Mouse (Mus musculus) adipocyte (in vitro differentiated cells): ENCODE results near the gene Etv1.

ENCODE experiments used
- DNase-seq: peaks from one replicate; pipeline ENCODE4 v3.0.0-alpha.2; 2016; ENCODE audit warnings: low spot score

Gene Etv1

GRCm38 (mm10) chr12:38779186-38779777 is at the start of gene Etv1:
Gene Etv1 (plus strand): TSS chr12:38779380.
- peak; percentile 50 for DNase-seq

GRCm38 (mm10) chr12:38729661-38730060 is 49.5 kb upstream of the Etv1 start:
- DNase-seq, result no peak

GRCm38 (mm10) chr12:38730791-38731190 is 48.4 kb upstream of the Etv1 start:
- DNase-seq, result no peak

- DNase-seq, result no peak
Measured at GRCm38 (mm10) chr12:38759322-38759721, 19.9 kb upstream of the Etv1 start.

- DNase-seq, result peak; percentile 78
Measured at GRCm38 (mm10) chr12:38777316-38777715, 1.9 kb upstream of the Etv1 start.

- DNase-seq, result no peak
Measured at GRCm38 (mm10) chr12:38777957-38778298, 1.3 kb upstream of the Etv1 start.

GRCm38 (mm10) chr12:38778299-38779075 is 693 bp upstream of the Etv1 start:
- DNase-seq, result peak; percentile 88

- peak; percentile 87 for DNase-seq
Measured at GRCm38 (mm10) chr12:38780006-38780954, 1.1 kb downstream of the Etv1 start.

GRCm38 (mm10) chr12:38780955-38781304 is 1.8 kb downstream of the Etv1 start:
- peak; percentile 48 for DNase-seq

GRCm38 (mm10) chr12:38781686-38782085 is 2.5 kb downstream of the Etv1 start:
- DNase-seq, result no peak

GRCm38 (mm10) chr12:38783291-38783690 is 4.1 kb downstream of the Etv1 start:
- DNase-seq, result no peak

- no peak for DNase-seq
Measured at GRCm38 (mm10) chr12:38784221-38784620, 5.0 kb downstream of the Etv1 start.

- no peak for DNase-seq
Measured at GRCm38 (mm10) chr12:38786571-38786970, 7.4 kb downstream of the Etv1 start.

- DNase-seq, result no peak
Measured at GRCm38 (mm10) chr12:38787704-38788103, 8.5 kb downstream of the Etv1 start.

GRCm38 (mm10) chr12:38788621-38789020 is 9.4 kb downstream of the Etv1 start:
- DNase-seq, result peak; percentile 88

- no peak for DNase-seq
Measured at GRCm38 (mm10) chr12:38789789-38790355, 10.7 kb downstream of the Etv1 start.

- DNase-seq, result peak; percentile 8
Measured at GRCm38 (mm10) chr12:38793076-38793475, 13.9 kb downstream of the Etv1 start.

- no peak for DNase-seq
Measured at GRCm38 (mm10) chr12:38793697-38794096, 14.5 kb downstream of the Etv1 start.

GRCm38 (mm10) chr12:38807031-38807430 is 27.9 kb downstream of the Etv1 start:
- DNase-seq, result no peak

- DNase-seq, result no peak
Measured at GRCm38 (mm10) chr12:38812392-38812791, 33.2 kb downstream of the Etv1 start.

GRCm38 (mm10) chr12:38814010-38814786 is 35.0 kb downstream of the Etv1 start:
- no peak for DNase-seq

GRCm38 (mm10) chr12:38816235-38816634 is 37.1 kb downstream of the Etv1 start:
- no peak for DNase-seq
